Mouse (Mus musculus) cerebellum, postnatal 36 days (tissue): ENCODE results near the gene Cbx2.

ENCODE experiments used
- DNase-seq, 2 experiments: peaks; one replicate each; pipeline ENCODE4 v3.0.0; 2021 to 2022; ENCODE audit warnings: mixed read lengths in 2 of 2

The Cbx2 gene

GRCm38 (mm10) chr11:119022895-119023615 is at the start of gene Cbx2:
Gene Cbx2 (plus strand): TSS chr11:119022962.
- DNase-seq: peak; percentile 80 to 89

- no peak for DNase-seq
Measured at GRCm38 (mm10) chr11:118974340-118974739, 48.4 kb upstream of the Cbx2 start.

DNA sequence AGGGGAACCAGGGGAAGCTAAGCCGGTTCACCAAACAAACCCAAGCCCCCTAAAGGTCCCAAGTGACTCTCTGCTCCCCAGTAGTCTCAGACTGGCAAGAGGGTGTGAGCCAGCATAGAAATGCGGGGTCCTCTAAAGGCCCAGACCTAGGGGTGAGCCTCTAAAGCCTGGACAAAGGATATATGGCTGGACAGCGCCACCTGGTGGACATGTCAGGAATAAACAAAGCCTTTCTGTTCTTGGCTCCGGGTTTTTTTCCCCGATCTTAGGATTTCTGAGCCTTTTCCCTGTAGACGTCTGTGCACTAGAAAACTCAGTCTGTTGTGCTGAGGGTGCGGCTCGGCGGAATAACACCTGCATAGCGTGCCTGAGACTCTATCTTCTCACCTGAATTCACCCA is 47.3 kb upstream of the Cbx2 start:
- DNase-seq: peak; percentile 85 to 93

DNA sequence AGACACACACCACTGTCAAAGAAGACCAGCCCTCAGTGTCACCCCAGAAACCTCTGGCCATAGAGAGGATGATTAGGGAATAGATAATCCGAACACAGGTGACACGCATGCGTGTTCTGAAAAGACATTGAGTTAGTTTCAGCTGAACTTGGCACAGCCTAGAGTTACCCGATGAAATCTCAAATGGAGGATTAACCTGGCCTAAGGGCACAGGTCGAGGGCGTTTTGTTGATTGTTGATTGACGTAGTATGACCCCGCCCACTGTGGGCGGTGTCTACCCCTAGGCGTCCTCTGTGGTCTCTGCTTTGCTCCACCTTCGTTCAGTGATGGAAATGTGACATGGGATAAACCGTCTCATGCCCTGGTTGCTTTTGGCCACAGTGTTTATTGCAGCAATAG is 46.8 kb upstream of the Cbx2 start:
- peak in 1 of 2 experiments; percentile 9 for DNase-seq

DNA sequence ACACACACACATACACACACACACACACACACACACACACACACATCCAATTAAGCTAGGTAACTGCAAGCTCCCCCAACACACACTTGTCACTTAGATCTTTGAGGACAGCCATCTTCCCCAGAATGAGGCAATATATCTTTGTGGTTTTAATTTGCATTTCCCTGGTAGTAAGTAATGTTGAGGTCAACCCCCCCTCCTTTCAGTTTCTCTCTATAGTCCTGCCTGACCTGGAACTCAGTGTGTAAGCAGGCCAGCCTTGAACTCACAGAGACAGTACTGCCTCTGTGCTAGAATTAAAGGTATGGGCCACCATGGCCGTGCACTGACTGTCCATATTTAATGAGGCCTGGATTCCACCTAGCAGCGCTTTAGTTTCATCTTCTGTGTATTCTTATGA is 42.4 kb upstream of the Cbx2 start:
- no peak for DNase-seq

DNA sequence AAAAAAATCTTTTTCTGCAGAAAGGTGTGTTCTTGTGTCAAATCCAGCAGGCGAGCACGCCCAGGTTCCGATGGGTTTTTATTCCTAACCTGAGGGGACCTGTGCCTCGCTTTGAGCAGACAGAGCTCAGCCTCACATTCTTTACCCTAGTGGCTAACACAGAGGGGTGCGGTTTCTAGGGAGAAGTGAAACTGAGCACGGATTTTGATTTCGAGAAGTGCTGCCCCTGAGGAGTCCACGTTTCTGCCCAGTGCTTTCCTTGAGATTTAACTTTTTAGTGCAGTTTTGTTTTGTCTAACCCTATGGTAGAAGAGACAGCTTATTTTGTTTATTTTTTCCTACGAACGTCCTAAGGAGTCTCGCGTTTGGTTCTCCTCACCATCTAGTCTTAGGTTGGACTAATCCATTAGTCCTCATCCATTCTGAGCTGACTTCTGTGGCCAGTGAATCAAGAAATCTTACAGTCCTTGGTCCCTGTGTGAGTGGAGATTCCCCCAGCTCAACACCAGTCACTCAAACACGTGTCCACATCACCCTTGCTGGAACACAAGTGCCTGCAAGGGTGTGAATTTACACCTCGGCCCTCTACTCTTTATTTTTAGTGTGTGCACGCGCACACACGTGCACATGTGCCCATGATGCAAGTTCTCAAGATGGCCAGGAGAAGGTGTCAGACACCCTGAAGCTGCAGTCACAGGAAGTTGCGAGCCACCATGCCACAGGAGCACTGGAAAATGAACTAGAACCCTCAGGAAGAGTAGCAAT is 41.6 kb upstream of the Cbx2 start:
- DNase-seq: no peak

GRCm38 (mm10) chr11:118982593-118983113 is 40.1 kb upstream of the Cbx2 start:
- DNase-seq: no peak

DNA sequence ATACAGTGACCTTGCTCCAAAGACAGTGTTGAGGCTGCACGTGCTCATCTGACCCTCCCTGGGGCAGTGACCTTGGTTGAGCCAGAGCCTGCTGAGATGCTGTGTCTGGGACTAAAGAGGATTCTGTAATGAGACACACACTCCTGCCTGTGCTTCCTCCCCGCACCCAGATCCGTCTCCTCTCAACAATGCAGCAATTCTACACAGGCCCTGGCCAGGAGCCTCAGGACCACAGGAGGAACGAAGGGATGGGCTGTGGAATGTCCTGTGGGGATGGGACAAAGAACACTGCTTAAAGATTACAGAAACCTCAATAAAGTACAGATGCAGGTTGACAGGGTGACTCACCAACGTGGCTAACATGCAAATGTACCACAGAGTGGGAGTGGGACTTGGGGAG is 37.2 kb upstream of the Cbx2 start:
- no peak for DNase-seq

DNA sequence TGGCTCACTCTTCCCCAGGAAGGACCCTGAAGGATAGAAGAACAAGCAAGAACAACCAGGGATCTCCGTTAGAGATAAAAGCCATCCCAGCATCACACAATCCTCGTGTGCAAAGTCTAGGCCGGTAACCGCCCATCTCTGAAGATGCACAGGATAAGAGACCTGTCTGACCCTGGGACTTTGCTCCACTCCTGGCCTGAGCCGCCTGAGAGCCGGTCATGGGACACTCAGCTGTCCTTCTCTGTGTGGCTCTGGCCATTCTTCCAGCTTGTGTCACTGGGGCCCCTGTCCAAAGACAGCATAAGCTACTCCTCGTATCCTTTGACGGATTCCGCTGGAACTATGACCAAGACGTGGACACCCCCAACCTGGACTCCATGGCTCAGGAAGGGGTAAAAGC is 34.8 kb upstream of the Cbx2 start, which contains the start of gene Enpp7:
Gene Enpp7, plus strand, starts transcription at position 190 of the 400 bp plus-strand sequence.
- DNase-seq: no peak

DNA sequence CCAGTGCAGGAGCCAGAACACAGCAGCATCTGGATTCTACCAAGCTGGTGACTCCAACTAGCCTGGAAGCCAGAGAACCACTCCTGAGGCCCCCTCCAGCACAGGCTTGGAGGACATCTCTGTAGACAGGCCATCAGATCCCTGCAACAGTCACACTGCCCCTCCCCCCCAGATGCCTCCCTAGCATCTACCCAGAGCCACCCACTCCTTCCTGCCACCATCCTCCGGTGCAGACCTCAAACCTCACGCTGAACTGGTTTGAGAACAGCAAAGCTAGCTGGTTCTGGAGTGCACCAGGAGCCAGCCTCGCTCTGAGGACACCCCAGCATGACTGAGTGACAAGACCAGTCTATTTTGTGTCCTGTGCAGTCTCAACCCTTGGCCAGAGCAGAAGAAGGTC is 30.0 kb upstream of the Cbx2 start:
- no peak for DNase-seq

DNA sequence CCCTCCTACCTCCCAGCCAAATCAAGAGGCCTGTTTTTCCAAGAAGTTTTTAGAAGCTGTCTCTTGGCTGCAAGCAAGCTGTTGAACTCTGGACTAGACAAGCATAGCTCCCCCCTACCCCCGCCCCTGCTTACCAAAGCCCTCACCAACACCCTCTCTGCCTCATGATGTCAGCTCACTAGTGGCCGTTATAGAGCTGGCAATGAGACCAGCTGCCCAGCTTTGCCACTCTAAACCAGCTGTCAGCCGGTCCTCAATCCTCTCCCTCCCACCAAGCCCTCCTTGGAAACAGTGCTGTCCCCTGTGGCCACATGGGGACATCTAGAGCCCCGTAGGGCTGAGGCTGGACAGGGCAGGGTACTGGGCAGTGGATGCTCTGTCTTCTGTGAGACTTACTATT is 27.3 kb upstream of the Cbx2 start:
- no peak for DNase-seq

- no peak for DNase-seq
Measured at GRCm38 (mm10) chr11:118997182-118997581, 25.6 kb upstream of the Cbx2 start.

DNA sequence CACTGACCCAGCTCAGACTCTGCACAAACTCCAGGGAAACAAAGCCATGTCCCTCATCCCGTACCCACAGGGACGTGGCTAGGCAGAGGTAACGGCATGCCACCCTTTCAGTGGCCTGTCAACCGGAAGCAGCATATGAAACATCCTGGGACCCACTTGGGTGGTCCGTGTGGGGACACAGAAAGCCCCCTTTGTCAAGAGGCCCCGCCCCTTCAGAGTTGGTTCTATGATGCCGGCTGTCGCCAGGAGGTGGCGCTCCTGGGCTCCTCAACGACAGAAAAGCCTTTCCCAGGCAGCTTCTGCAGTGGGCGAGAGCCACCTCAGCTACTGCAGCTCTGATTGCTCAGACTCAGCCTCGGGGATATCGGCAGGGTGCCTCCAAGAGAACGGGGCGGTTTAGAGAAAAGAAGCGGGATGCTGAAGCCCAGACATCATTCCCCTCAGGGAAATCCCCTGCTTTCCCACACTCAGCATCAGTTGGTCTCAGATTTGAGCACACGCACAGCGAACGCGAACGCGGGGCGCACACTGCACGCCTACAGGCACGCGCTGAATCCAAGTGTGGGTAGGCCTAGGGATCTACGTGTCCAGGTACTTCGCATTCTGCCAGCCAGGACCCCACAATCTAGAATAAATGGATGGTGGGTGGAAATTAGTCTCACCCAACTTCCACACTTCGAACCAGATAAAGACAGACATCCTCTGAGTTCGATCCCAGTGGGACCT is 24.1 kb upstream of the Cbx2 start:
- DNase-seq: peak; percentile 85 to 87

DNA sequence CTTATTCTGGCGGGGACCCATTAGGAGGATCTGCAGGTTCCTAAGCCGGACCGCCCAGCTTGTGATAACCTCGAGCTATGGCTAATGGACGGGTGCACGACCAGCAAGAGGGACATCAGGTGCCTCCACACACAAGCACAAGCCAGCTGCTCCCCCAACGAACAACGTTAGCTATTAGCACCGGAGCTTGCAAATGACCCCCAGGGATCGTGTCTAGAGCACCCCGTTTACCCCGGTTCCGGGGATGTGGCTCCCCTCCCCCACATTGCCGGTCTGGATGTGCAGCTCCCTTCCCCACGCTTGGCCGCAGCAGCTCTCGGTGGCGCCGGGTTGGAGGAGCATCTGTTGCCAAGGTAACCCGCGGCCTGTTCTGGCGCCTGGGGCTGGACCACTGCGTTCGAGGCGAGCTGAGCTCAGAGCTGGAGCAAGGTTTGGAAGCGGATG is 23.4 kb upstream of the Cbx2 start:
- DNase-seq: peak; percentile 42 to 58

DNA sequence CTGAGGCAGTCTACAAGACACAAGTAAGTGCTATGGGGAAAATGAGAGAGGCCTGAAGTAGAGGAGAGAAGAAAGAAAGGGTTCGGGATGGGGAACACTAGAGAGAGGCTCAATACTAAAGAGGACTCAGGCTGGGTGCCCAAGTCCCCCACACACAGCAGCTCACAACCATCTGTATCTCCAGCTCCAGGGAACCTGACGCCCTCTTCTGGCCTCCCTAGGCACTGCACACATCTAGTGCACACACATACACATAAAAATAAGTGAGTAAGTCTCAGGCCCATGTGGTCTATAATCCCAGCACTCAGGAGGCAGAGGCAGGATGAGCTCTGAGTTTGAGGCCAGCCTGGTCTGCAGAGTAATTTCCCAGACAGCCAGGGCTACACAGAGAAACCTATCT is 21.9 kb upstream of the Cbx2 start:
- no peak for DNase-seq

- DNase-seq: no peak
Measured at GRCm38 (mm10) chr11:119001493-119002128, 21.2 kb upstream of the Cbx2 start.

- no peak for DNase-seq
Measured at GRCm38 (mm10) chr11:119005547-119006275, 17.1 kb upstream of the Cbx2 start.

DNA sequence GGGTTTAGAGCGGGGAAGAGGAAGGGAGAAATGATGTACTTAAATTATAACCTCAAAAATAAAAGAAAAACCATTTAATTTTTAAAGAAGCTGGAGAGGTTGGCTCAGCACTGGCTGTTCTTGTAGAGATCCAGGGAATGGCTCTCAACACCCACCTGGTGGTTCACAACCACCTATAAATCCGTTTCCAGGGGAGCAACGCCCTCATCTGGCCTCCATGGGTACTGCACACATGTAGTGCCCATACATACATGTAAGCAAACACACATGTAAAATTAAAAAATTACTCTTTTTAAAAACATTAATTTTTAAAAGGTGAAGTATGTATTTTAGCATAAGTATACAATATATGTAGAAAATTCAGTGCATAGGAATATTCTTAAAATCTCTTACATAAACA is 16.3 kb upstream of the Cbx2 start:
- DNase-seq: no peak

DNA sequence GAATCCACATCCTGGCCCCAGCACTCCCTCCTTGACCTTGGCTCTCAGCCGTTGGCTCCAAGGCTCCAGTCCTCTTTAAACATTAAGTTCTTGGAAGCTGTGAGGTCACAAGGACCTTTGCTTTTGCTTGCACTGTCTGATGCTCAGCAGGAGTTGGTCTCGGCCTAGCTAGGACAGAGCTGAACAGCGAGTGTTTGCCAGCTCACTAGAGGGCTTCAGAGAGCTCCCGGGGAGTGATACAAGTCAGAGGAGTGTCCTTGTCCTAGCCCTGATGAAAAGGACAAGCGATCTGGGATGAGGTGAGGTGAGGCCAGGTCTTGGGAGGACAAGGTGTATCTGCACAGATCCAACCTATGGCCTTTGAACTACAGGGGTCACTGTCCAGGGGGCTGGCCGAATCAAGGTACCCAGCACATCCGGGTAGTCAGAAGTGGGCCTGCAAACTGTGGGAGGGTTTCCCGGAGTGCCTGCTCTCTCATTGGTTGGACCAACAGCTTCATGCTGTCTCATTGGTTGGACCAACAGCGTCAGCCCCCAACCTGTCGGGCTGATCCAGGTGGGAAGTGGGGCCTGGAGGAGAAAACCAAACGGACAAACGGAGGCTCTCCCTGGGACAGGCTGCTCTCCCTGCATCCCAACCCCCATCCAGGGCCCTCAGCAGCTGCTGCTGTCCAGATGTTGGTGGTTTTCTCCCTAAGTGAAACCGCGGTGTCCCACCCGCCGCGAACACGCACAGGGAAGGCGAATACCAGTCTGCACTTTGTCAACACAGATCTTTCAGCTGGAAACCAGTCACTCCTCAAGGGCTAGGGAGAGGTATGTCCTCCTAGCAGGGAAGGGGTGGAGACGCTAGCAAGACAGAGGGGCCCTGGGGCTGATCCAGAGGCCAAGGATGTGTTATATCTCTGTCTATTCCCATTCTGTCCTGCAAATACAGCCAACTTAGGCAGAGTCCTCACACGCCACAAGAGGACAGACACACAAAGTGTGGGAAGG is 15.0 kb upstream of the Cbx2 start:
- DNase-seq: no peak

GRCm38 (mm10) chr11:119014455-119014854 is 8.3 kb upstream of the Cbx2 start:
- no peak for DNase-seq

- no peak for DNase-seq
Measured at GRCm38 (mm10) chr11:119017506-119017905, 5.3 kb upstream of the Cbx2 start.
